Mouse (Mus musculus) myocyte (in vitro differentiated cells): ENCODE results near the gene Lrrc8c. TPM values are rescaled to one million over a fixed set of nuclear protein-coding genes. Genes with fewer than 3 reads are reported as not detected.

Experiments
- H3K27me3 ChIP-seq: one replicate; pipeline ENCODE4 v1.6.1; 2011; ENCODE audit not compliant: control insufficient read depth, insufficient read depth, insufficient read length
- H3K36me3 ChIP-seq: one replicate; pipeline ENCODE4 v1.6.1; 2011; ENCODE audit not compliant: control insufficient read depth, insufficient read depth
- H3K4me2 ChIP-seq: one replicate; pipeline ENCODE4 v1.6.1; 2011; ENCODE audit warnings: low read depth, control low read depth
- H3K4me3 ChIP-seq: one replicate; pipeline ENCODE4 v1.5.1; 2011; ENCODE audit warnings: mild to moderate bottlenecking, control low read depth, moderate library complexity
- H3K79me2 ChIP-seq: one replicate; pipeline ENCODE4 v1.6.1; 2011; ENCODE audit not compliant: control insufficient read depth, insufficient read depth
- H3ac ChIP-seq: one replicate; pipeline ENCODE4 v1.6.1; 2011; ENCODE audit not compliant: control insufficient read depth, insufficient read length
- CEBPB ChIP-seq: IDR thresholded peaks from 2 replicates; pipeline ENCODE4 v1.6.1; 2011; ENCODE audit warnings: mild to moderate bottlenecking, moderate library complexity; ENCODE audit not compliant: poor library complexity, insufficient read depth, severe bottlenecking
- E2F4 ChIP-seq: IDR thresholded peaks from one replicate; pipeline ENCODE4 v1.6.1; 2011; ENCODE audit warnings: mild to moderate bottlenecking, control low read depth, moderate library complexity; ENCODE audit not compliant: insufficient read depth
- MAX ChIP-seq: IDR thresholded peaks from one replicate; pipeline ENCODE4 v1.6.1; 2011; ENCODE audit warnings: low read depth, mild to moderate bottlenecking, control low read depth
- MYOD1 ChIP-seq, 3 experiments: IDR thresholded peaks; one replicate each; pipeline ENCODE4 v1.6.1; 2011; ENCODE audit warnings: control low read depth in 2 of 3, low read depth in 2 of 3, mild to moderate bottlenecking in 2 of 3, moderate library complexity in 1 of 3; ENCODE audit not compliant: insufficient read length in 2 of 3, control insufficient read depth in 1 of 3
- MYOG ChIP-seq, 3 experiments: IDR thresholded peaks; one replicate each; pipeline ENCODE4 v1.6.1; 2011; ENCODE audit warnings: control low read depth in 2 of 3, low read depth in 2 of 3, mild to moderate bottlenecking in 2 of 3; ENCODE audit not compliant: insufficient read length in 2 of 3, control insufficient read depth in 1 of 3, insufficient read depth in 1 of 3
- POLR2A ChIP-seq: IDR thresholded peaks from one replicate; pipeline ENCODE4 v1.6.1; 2011; ENCODE audit warnings: low read depth, mild to moderate bottlenecking, control low read depth, moderate library complexity; ENCODE audit not compliant: insufficient read length
- POLR2AphosphoS2 ChIP-seq: IDR thresholded peaks from one replicate; pipeline ENCODE4 v1.6.1; 2011; ENCODE audit warnings: low read depth, control low read depth; ENCODE audit not compliant: insufficient read length
- REST ChIP-seq: IDR thresholded peaks from one replicate; pipeline ENCODE4 v1.6.1; 2011; ENCODE audit warnings: mild to moderate bottlenecking, control low read depth, moderate library complexity; ENCODE audit not compliant: insufficient read depth, insufficient read length
- SRF ChIP-seq: IDR thresholded peaks from one replicate; pipeline ENCODE4 v1.6.1; 2011; ENCODE audit warnings: low read depth; ENCODE audit not compliant: control insufficient read depth, insufficient read length
- TCF12 ChIP-seq: IDR thresholded peaks from one replicate; pipeline ENCODE4 v1.6.1; 2011; ENCODE audit warnings: mild to moderate bottlenecking, control low read depth; ENCODE audit not compliant: poor library complexity, insufficient read depth, severe bottlenecking
- TCF3 ChIP-seq: IDR thresholded peaks from one replicate; pipeline ENCODE4 v1.6.1; 2011; ENCODE audit warnings: low read depth, control low read depth; ENCODE audit not compliant: insufficient read length
- USF1 ChIP-seq: IDR thresholded peaks from one replicate; pipeline ENCODE4 v1.6.1; 2011; ENCODE audit warnings: low read depth, mild to moderate bottlenecking, control low read depth, moderate library complexity
- polyA plus RNA-seq: library from polyadenylated mRNA; unstranded; fragments of >200 nt; fragmentation: generic; extraction: Trizol; gene quantifications from one replicate; pipeline ENCODE4 v1.2.1, GENCODE M21; 2012; ENCODE audit warnings: missing spikeins

The Lrrc8c gene
- polyA plus RNA-seq, 1 experiment = 7.9 TPM

DNA sequence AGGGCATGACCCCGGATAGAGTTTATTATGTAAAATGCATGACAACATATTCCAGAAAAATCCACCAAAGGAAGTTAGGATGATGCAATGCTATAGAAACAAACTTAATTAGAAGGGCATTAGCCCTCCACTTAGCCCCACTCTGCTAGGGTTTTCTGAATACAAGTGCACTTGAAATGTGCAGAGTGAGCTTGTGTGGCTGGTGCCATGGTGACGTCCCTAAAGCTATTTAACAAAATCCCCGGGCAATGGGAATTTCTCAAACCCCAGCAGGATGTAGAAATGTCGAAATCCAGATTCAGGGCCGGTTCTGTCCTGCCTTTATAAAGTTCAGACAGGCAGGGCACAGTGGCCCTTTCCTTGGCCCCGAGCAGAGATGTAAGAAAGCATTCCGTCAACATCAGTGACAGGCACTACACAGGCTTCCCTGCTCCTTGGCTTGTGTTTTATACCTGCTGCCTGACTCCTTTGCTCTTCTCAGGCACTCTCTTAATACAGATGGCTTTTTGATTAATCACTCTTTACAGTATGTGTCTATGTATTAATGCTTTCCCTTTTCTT lies 47.7 kb downstream of the Lrrc8c start:
- Histone ChIP-seq H3ac (no peak overlapping the region), H3K4me3 (no peak overlapping the region), H3K4me2 (no peak overlapping the region), H3K79me2 (no peaks in the 10 kb centered on the region), H3K36me3 (no peaks in the 10 kb centered on the region), H3K27me3 (no peaks in the 10 kb centered on the region)
- TF ChIP-seq POLR2AphosphoS2 (no peak), MAX (no peak), CEBPB (no peak), POLR2A (no peak), MYOG (IDR thresholded peaks at IDR 0.05; ENCODE audit: control insufficient read depth in 1 of 3, insufficient read depth in 1 of 3, insufficient read length in 2 of 3, low read depth in 2 of 3) (no peak), E2F4 (no peak), MYOD1 (IDR thresholded peaks at IDR 0.05; ENCODE audit: control insufficient read depth in 1 of 3, insufficient read length in 2 of 3, low read depth in 2 of 3) (no peak)

DNA sequence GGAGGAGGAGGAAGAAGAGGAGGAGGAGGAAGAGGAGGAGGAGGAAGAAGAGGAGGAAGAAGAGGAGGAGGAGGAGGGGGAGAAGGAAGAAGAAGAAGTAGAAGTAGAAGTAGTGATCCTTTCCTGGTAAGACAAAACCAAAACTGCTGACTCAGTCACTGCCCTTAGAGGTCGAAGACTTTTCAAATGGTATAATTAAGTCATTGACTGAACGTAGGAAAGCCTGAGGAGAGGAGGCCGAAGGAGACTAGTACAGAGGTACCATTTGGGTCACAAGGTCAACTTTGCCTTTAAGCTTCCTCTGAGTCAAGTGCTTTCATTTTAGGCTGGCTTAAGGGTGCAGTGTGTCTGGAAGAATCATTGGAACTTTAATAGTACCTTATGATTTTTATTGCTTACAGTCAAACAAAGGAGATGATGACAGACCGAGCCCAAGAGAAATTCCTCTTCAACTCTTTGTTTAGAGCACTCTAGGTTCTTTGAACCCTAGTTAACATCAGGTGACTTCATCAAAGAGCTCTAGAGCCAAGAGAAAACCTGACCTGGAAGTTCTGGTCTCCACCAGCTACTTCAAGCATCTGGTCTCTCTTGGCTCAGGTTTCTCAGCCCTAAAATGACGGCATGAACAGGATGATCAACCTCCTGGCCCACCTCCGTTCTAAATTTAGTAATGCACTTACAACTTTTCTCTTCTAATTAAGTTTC lies 49.0 kb downstream of the Lrrc8c start:
- no peak overlapping the region for H3ac ChIP-seq
- H3K79me2 ChIP-seq = no peaks in the 10 kb centered on the region
- no peak overlapping the region for H3K4me3 ChIP-seq
- H3K36me3 ChIP-seq = no peaks in the 10 kb centered on the region
- TF ChIP-seq REST (no peak), MYOD1 (IDR thresholded peaks at IDR 0.05; ENCODE audit: control insufficient read depth in 1 of 3, insufficient read length in 2 of 3, low read depth in 2 of 3) (no peak), POLR2AphosphoS2 (no peak), USF1 (no peak), E2F4 (no peak), MYOG (IDR thresholded peaks at IDR 0.05; ENCODE audit: control insufficient read depth in 1 of 3, insufficient read depth in 1 of 3, insufficient read length in 2 of 3, low read depth in 2 of 3) (no peak), TCF3 (no peak), CEBPB (0 out of 2 replicates have a peak, but pooled peaks have one; percentile 8)
- H3K27me3 ChIP-seq = no peaks in the 10 kb centered on the region
- no peak overlapping the region for H3K4me2 ChIP-seq

DNA sequence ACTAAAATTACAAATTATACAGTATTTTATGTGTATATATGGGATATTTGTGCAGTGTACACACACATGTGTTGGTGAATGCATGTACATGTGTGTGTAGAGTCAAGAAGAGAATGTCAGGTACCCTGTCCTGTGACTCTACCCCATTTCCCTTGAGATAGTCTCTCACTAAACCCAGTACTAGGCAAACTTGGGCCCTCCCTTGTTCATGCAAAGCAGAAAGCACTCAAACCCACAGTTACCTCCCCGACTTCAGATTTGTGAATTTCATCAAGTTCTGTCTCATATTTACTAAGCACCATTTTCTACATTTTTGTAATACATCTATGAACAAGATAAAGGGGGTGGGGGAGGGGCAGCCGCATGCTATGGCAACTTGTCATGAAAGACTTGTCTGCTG lies 50.0 kb downstream of the Lrrc8c start:
- H3K27me3 ChIP-seq = no peaks in the 10 kb centered on the region
- no peaks in the 10 kb centered on the region for H3K36me3 ChIP-seq
- TF ChIP-seq TCF3 = no peak
- no peak for TF ChIP-seq USF1
- TF ChIP-seq POLR2AphosphoS2 = no peak
- no peak for TF ChIP-seq MYOD1 (IDR thresholded peaks at IDR 0.05; ENCODE audit: control insufficient read depth in 1 of 3, insufficient read length in 2 of 3, low read depth in 2 of 3)
- TF ChIP-seq MYOG (IDR thresholded peaks at IDR 0.05; ENCODE audit: control insufficient read depth in 1 of 3, insufficient read depth in 1 of 3, insufficient read length in 2 of 3, low read depth in 2 of 3) = no peak
- TF ChIP-seq REST = no peak
- no peak for TF ChIP-seq TCF12
- no peak for TF ChIP-seq SRF
- no peak for TF ChIP-seq E2F4
- no peak for TF ChIP-seq POLR2A
- TF ChIP-seq CEBPB = no peak
- TF ChIP-seq MAX = no peak
- H3K4me3 ChIP-seq = no peak overlapping the region
- no peak overlapping the region for H3K4me2 ChIP-seq
- no peak overlapping the region for H3ac ChIP-seq
- H3K79me2 ChIP-seq = no peaks in the 10 kb centered on the region

DNA sequence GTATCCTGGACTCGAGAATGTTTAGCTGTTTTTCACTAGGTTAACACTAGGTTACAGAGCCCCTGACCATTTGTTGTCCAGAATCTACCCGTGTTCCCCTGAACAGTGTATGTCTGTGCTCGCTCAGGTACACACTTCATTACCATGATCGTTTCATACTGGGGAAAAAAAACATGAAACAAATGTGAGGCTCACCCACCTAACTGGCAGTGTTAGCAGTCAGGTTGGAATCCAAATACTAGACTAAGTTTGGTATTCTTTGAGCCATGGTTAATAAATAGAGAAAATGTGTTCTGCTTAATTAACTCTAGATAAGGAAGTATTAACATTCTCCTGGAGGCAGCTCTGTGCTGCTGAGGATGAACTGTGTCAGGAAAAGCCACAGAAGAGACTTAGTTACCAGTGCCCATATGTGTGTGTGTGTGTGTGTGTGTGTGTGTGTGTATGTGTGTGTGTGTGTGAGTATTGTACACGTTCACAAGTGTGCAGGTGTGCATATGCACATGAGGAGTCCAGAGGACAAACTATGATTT lies 53.0 kb downstream of the Lrrc8c start:
- H3K36me3 ChIP-seq = no peaks in the 10 kb centered on the region
- H3K79me2 ChIP-seq = no peaks in the 10 kb centered on the region
- no peak for TF ChIP-seq USF1
- TF ChIP-seq TCF12 = no peak
- TF ChIP-seq MYOG (IDR thresholded peaks at IDR 0.05; ENCODE audit: control insufficient read depth in 1 of 3, insufficient read depth in 1 of 3, insufficient read length in 2 of 3, low read depth in 2 of 3) = no peak
- no peak for TF ChIP-seq TCF3
- no peak for TF ChIP-seq POLR2A
- no peak for TF ChIP-seq CEBPB
- TF ChIP-seq REST = no peak
- H3K27me3 ChIP-seq = no peaks in the 10 kb centered on the region
- no peak overlapping the region for H3K4me3 ChIP-seq
- H3ac ChIP-seq = no peak overlapping the region
- H3K4me2 ChIP-seq = no peak overlapping the region

DNA sequence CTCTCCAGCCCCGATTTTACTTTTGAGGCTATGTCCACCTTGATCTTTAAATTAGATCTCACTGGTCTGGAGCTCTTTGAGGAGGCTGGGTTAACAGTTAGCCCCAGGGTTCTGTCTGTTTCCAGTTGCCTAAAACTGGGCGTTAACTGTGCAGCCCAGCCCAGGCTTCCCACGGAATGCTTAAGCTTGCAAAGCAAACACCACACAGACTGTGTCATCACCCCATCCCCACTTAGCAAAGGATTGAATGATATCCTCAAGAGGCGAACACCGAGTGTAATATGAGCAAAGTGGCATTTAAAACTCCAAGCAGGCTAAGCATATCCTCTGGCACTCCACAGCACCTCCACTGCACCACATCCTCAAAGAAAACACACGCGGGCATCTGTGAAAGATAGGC lies 53.7 kb downstream of the Lrrc8c start:
- Histone ChIP-seq H3ac (no peak overlapping the region), H3K36me3 (no peaks in the 10 kb centered on the region), H3K4me3 (no peak overlapping the region), H3K4me2 (peak overlapping the region; percentile 37), H3K79me2 (no peaks in the 10 kb centered on the region), H3K27me3 (no peaks in the 10 kb centered on the region)
- no peak for TF ChIP-seq MYOD1 (IDR thresholded peaks at IDR 0.05; ENCODE audit: control insufficient read depth in 1 of 3, insufficient read length in 2 of 3, low read depth in 2 of 3)
- TF ChIP-seq CEBPB = no peak
- TF ChIP-seq E2F4 = no peak
- TF ChIP-seq SRF = no peak
- TF ChIP-seq USF1 = no peak
- no peak for TF ChIP-seq POLR2AphosphoS2
- TF ChIP-seq MAX = no peak
- no peak for TF ChIP-seq REST
- TF ChIP-seq TCF3 = no peak
- TF ChIP-seq POLR2A = no peak
- no peak for TF ChIP-seq TCF12
- no peak for TF ChIP-seq MYOG (IDR thresholded peaks at IDR 0.05; ENCODE audit: control insufficient read depth in 1 of 3, insufficient read depth in 1 of 3, insufficient read length in 2 of 3, low read depth in 2 of 3)
